Mouse (Mus musculus): ENCODE results near the gene Lhfp.

- TF ChIP-seq CTCF (IDR thresholded peaks at IDR 0.05; ENCODE audit: low read depth, low read length) (no peak), POLR2A (IDR thresholded peaks at IDR 0.05; ENCODE audit: extremely low read depth, insufficient read depth, low read length) (no peak)
Measured at GRCm38 (mm10) chr3:53213346-53213745, 172.0 kb downstream of the Lhfp start.
